Mouse (Mus musculus): ENCODE data around the gene Galm. TPM values are rescaled to one million over a fixed set of nuclear protein-coding genes. Genes with fewer than 3 reads are reported as not detected.

Galm gene
- total RNA-seq, 2 experiments from 2014 or later: 2.3 to 4.2 TPM

Other genes starting within 250 kb of the Galm start
- 35.4 and 52.2 TPM in 2 replicates for gene Atl2, start 231.3 kb upstream of the Galm start, total RNA-seq (2014; fragmentation: Nextera tagmentation)
- 41.9 and 50.5 TPM in 2 replicates for gene Atl2, start 231.3 kb upstream of the Galm start, total RNA-seq (2017)
- 79.4 and 80.8 TPM in 2 replicates for gene Hnrnpll, start 65.1 kb upstream of the Galm start, total RNA-seq (2014; fragmentation: Nextera tagmentation)
- 63.8 and 72.3 TPM in 2 replicates for gene Hnrnpll, start 65.1 kb upstream of the Galm start, total RNA-seq (2017)
- 419 and 654 TPM in 2 replicates for gene Srsf7, start 79.8 kb downstream of the Galm start, total RNA-seq (2014; fragmentation: Nextera tagmentation)
- gene Srsf7, start 79.8 kb downstream of the Galm start, total RNA-seq (2017): 578 and 655 TPM in 2 replicates
- gene Ttc39d, start 80.0 kb downstream of the Galm start, total RNA-seq (2014; fragmentation: Nextera tagmentation): not detected in 2 replicates
- not detected in 2 replicates for gene Ttc39d, start 80.0 kb downstream of the Galm start, total RNA-seq (2017)
- 38.8 and 45.0 TPM in 2 replicates for gene Gemin6, start 97.0 kb downstream of the Galm start, total RNA-seq (2014; fragmentation: Nextera tagmentation)
- gene Gemin6, start 97.0 kb downstream of the Galm start, total RNA-seq (2017): 40.4 and 46.7 TPM in 2 replicates
- 9.9 and 19.4 TPM in 2 replicates for gene Morn2, start 162.7 kb downstream of the Galm start, total RNA-seq (2014; fragmentation: Nextera tagmentation)
- gene Morn2, start 162.7 kb downstream of the Galm start, total RNA-seq (2017): 10.5 and 10.9 TPM in 2 replicates
- gene Dhx57, start 163.0 kb downstream of the Galm start, total RNA-seq (2014; fragmentation: Nextera tagmentation): 11.7 and 22.2 TPM in 2 replicates
- gene Dhx57, start 163.0 kb downstream of the Galm start, total RNA-seq (2017): 7.9 and 12.5 TPM in 2 replicates
- not detected in 2 replicates for gene Arhgef33, start 179.9 kb downstream of the Galm start, total RNA-seq (2014; fragmentation: Nextera tagmentation)
- not detected in 2 replicates for gene Arhgef33, start 179.9 kb downstream of the Galm start, total RNA-seq (2017)
- not detected in 2 replicates for gene Gm10190, start 246.1 kb downstream of the Galm start, total RNA-seq (2014; fragmentation: Nextera tagmentation)
- not detected in 2 replicates for gene Gm10190, start 246.1 kb downstream of the Galm start, total RNA-seq (2017)